Mouse (Mus musculus): ENCODE measurements around the gene Poc1b.
A peak's percentile ranks its signal among the peaks of the same experiment; 100 is the strongest.

Gene Poc1b

DNA sequence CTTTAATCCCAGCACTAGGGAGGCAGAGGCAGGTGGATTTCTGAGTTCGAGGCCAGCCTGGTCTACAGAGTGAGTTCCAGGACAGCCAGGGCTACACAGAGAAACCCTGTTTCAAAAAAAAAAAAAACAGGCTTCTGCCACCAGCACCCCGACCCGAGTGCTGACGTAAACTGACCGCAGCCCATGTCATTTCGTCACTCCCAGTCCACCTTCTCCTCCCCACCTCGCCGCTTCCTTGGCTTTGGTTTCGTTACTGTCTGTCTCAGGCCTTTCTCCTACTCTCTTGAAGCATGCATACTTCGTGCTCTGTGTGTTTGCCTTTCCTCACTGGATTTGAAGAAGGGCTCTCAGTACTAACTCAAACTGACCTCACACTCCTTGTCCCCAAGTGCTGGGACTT is 50.9 kb downstream of the Poc1b start:
- DNase-seq (ENCODE audit: low spot score in 2 of 2): peak in 1 of 2 experiments; percentile 7

GRCm38 (mm10) chr10:99161987-99162582 is 55.2 kb downstream of the Poc1b start:
- no peak for DNase-seq (ENCODE audit: low spot score in 2 of 2)

- no peak for DNase-seq (ENCODE audit: low spot score in 2 of 2)
Measured at GRCm38 (mm10) chr10:99163002-99163401, 56.2 kb downstream of the Poc1b start.

- DNase-seq (ENCODE audit: low spot score in 2 of 2): peak; percentile 61 to 69
Measured at GRCm38 (mm10) chr10:99164871-99165477, 58.1 kb downstream of the Poc1b start.

GRCm38 (mm10) chr10:99165751-99166282 is 59.0 kb downstream of the Poc1b start:
- DNase-seq (ENCODE audit: low spot score in 2 of 2): no peak

DNA sequence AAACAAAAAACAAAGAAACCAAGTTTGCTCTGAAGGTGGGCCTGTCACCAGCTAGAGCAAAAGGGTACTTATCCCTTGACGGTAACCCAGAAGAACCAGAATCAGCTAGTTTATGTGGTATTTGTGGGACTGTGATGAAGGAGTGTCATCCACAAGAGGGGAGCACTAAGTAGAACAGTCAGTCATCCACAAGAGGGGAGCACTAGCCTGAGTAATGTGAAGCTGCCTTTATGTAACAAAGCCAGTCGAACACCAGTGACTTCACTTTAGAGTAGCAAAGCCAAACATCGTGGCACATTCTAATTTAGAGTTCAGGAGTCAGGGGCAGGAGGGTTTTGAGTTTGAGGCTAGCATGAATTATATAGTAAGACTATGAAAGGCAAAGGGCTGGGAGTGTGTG is 59.6 kb downstream of the Poc1b start:
- no peak for DNase-seq (ENCODE audit: low spot score in 2 of 2)

GRCm38 (mm10) chr10:99168404-99168803 is 61.6 kb downstream of the Poc1b start:
- no peak for DNase-seq (ENCODE audit: low spot score in 2 of 2)

- peak in 1 of 2 experiments; percentile 65 for DNase-seq (ENCODE audit: low spot score in 2 of 2)
Measured at GRCm38 (mm10) chr10:99168840-99169764, 62.3 kb downstream of the Poc1b start.

DNA sequence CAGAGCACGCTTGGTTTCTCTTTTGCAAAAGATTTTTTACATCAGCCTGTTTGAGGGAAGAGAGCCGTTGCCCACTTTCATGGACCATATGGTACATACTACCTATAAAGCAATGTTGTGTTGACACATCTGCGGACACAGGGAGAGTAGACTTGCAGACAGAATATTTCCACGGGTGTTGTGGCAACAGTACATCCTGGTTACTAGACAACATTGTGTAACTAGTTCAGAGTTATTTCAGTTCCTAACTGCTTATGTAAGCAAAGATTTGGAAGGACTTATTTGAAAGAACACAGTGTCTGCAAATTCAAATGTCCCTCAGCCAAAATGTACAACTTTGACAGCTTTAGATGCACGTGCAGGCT is 62.9 kb downstream of the Poc1b start:
- DNase-seq (ENCODE audit: low spot score in 2 of 2): no peak

DNA sequence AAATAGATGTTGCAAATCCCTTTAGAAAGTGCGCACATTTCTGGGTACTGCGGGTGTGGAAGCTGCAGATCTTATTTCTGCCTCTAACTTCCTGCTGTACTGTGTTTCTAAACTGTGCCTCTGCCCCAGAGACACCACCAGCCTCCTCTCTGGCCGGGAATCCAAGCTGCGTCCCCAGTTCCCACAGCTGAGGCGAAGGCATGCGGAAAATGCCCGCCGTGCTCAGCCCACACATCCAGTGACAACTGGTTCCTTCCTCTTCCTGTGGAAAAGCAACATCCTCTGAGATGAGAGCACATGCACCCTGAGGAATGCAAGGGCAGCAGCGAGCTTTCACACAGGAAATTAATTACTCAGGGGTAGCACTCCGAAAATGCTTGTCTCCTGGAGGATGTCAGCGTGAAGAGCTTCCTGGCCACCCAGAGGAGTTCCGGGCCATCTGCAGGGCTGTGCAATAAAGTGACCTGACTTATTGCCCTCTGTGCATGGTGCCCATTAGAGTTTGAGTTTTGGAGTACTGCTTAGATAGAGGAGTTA is 65.2 kb downstream of the Poc1b start:
- DNase-seq (ENCODE audit: low spot score in 2 of 2): peak; percentile 49 to 62

- DNase-seq (ENCODE audit: low spot score in 2 of 2): no peak
Measured at GRCm38 (mm10) chr10:99172906-99173507, 66.2 kb downstream of the Poc1b start.

- no peak for DNase-seq (ENCODE audit: low spot score in 2 of 2)
Measured at GRCm38 (mm10) chr10:99176911-99177310, 70.1 kb downstream of the Poc1b start.

DNA sequence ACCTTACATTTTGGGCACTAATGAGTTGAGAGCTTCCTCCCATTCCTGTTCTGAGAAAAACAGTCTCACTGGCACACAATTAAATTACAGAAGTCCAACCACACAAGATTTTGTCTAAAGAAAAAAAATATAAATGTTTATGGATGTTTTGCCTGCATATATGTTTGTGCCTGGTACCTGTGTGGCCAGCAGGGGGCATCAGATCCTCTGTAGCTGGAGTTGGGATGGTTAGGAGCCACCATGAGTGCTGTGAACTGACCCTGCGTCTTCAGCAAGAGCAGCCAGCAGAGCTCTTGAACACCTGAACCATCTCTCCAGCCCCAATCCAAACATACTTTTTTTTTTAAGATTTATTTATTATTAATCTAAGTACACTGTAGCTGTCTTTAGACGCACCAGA is 71.3 kb downstream of the Poc1b start:
- no peak for DNase-seq (ENCODE audit: low spot score in 2 of 2)

GRCm38 (mm10) chr10:99179122-99179521 is 72.3 kb downstream of the Poc1b start:
- DNase-seq (ENCODE audit: low spot score in 2 of 2): no peak

GRCm38 (mm10) chr10:99179566-99179965 is 72.7 kb downstream of the Poc1b start:
- DNase-seq (ENCODE audit: low spot score in 2 of 2): no peak

DNA sequence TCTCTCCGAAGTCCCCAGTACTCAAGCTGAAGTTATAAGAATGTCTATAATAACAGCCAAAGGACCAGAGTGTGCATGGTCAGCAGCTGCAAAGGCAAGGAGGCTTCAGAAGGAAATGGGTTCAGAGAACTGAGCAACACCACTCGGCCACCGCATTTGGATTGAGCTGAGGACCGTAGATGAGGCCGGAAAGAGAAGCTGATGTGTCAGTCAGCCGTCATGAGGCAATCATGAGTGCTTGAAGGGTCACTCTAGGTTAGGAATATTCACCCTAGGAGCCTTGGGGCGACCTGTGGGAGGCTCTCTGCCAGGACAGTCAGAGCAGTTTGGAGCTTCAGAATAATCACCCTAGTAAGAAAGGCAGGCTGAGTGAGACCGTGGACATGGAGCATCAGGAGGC is 74.7 kb downstream of the Poc1b start:
- no peak for DNase-seq (ENCODE audit: low spot score in 2 of 2)

- DNase-seq (ENCODE audit: low spot score in 2 of 2): no peak
Measured at GRCm38 (mm10) chr10:99182107-99182506, 75.3 kb downstream of the Poc1b start.

- DNase-seq (ENCODE audit: low spot score in 2 of 2): no peak
Measured at GRCm38 (mm10) chr10:99188175-99188574, 81.3 kb downstream of the Poc1b start.

DNA sequence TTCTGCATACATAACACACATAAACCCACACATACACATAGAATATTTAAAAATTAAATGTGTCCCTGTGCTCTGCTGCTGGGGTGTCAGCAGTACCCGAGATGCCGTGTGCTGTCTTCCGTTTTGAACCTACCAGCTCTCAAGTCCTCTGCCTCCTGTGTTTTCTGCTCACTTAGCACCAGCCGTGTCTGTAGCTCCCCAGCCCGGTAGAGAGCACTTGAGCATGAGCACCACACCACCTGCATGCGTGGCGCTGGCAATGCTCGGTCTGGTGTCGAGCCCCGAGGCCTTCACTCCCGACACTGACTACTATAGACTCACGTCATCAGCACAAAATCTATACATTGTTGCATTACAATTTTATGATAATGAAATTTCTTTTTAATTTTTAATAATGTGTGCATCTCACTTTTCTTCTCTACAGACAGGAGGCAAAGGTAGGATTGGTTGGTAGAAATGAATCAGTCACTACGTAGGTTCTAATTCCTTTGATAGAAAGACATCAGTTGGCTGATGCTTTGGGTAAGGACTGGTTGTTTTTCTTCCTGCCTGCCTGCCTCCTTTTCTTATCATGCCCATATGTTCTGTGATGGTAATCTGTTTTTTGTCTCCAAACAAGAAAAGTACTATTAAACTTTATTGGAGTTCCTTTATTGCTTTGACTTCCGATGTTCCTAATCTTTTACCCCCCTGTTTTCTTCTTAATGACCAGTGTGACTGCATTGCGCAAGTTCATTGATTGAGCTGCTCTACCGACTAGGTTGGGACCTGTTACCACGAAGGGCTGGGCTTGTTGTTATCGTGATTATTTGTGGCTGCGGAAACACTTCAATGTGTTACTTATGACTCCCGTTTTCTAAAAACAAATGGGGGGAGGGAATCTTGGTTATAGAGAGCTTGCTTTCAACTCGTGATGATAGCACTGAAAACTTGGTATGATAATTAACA is 82.1 kb downstream of the Poc1b start:
- DNase-seq (ENCODE audit: low spot score in 2 of 2): no peak

GRCm38 (mm10) chr10:99190798-99191197 is 84.0 kb downstream of the Poc1b start:
- DNase-seq (ENCODE audit: low spot score in 2 of 2): peak in 1 of 2 experiments; percentile 42

Measured in right cerebral cortex, postnatal 10 days (tissue).